Mouse (Mus musculus) hindlimb bud, embryonic 11.5 days (tissue): ENCODE data around the gene Bcar3.
"Not testable (repeated sequence)": the region's sequence is repeated elsewhere in the genome, so short reads cannot be mapped to it uniquely, and the experiment has no call there.

ENCODE experiments used
- DNase-seq: peaks from one replicate; pipeline ENCODE4 v3.0.0-alpha.2; 2012; ENCODE audit warnings: low read depth, low spot score; ENCODE audit errors: extremely low spot score

Gene Bcar3

GRCm38 (mm10) chr3:122293954-122294850 is at the start of gene Bcar3:
Gene Bcar3 (plus strand): TSS chr3:122294136.
- peak; percentile 91 for DNase-seq

GRCm38 (mm10) chr3:122244759-122245158 is 49.2 kb upstream of the Bcar3 start:
- DNase-seq: no peak

GRCm38 (mm10) chr3:122245215-122245877 is 48.6 kb upstream of the Bcar3 start, which contains the start of gene Gclm:
Gene Gclm (plus strand): TSS chr3:122245557.
- DNase-seq: peak; percentile 69

GRCm38 (mm10) chr3:122245878-122246332 is 48.0 kb upstream of the Bcar3 start:
- DNase-seq: no peak

GRCm38 (mm10) chr3:122246406-122246805 is 47.5 kb upstream of the Bcar3 start:
- peak; percentile 16 for DNase-seq

GRCm38 (mm10) chr3:122246986-122247767 is 46.8 kb upstream of the Bcar3 start:
- no peak for DNase-seq

GRCm38 (mm10) chr3:122247768-122248100 is 46.2 kb upstream of the Bcar3 start:
- no peak for DNase-seq

GRCm38 (mm10) chr3:122252466-122253253 is 41.3 kb upstream of the Bcar3 start:
- no peak for DNase-seq

- not testable (repeated sequence) for DNase-seq
Observed at GRCm38 (mm10) chr3:122254050-122254449, 39.9 kb upstream of the Bcar3 start.

- no peak for DNase-seq
Observed at GRCm38 (mm10) chr3:122269986-122270385, 23.9 kb upstream of the Bcar3 start.

- not testable (repeated sequence) for DNase-seq
Observed at GRCm38 (mm10) chr3:122272565-122272964, 21.4 kb upstream of the Bcar3 start.

- peak; percentile 39 for DNase-seq
Observed at GRCm38 (mm10) chr3:122273407-122274240, 20.3 kb upstream of the Bcar3 start.

- DNase-seq: peak; percentile 93
Observed at GRCm38 (mm10) chr3:122274241-122275024, 19.5 kb upstream of the Bcar3 start, which contains the start of gene Dnttip2. Gene Dnttip2 (plus strand): TSS chr3:122274388.

- DNase-seq: no peak
Observed at GRCm38 (mm10) chr3:122275111-122275510, 18.8 kb upstream of the Bcar3 start.

GRCm38 (mm10) chr3:122287195-122287594 is 6.7 kb upstream of the Bcar3 start:
- DNase-seq: no peak

GRCm38 (mm10) chr3:122288613-122289195 is 5.2 kb upstream of the Bcar3 start:
- no peak for DNase-seq

GRCm38 (mm10) chr3:122289344-122289743 is 4.6 kb upstream of the Bcar3 start:
- not testable (repeated sequence) for DNase-seq

GRCm38 (mm10) chr3:122290696-122291095 is 3.2 kb upstream of the Bcar3 start:
- no peak for DNase-seq
